Mouse (Mus musculus): ENCODE data around the gene Trim8. TPM values are rescaled to one million over a fixed set of nuclear protein-coding genes. Genes with fewer than 3 reads are reported as not detected.

Trim8 gene
- polyA plus RNA-seq, 1 experiment from 2014 or later: 24.6 TPM

DNA sequence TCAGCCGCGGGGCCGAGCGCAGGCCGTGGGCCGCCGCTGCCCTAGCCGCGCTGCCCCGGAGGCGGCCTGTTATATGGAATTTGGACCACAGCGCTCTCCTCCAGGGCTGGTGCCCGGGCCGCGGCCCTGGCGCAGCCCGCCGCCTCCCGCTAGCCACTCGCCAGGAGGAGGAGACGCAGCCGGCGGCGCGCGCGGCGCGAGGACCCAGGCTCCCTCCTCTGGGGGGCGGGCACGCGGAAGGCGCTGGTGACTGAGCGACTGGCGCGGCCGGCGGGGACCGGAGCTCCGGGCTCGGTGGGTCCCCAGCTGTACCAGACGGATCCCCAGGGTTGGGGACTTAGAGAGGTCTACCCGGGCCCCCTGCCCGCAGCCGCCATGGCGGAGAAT, 560 bp downstream of the Trim8 start:
- H3K4me1 ChIP-seq: peaks cover 47% of the 10 kb centered on the region

GRCm38 (mm10) chr19:46502471-46503166, 1.1 kb downstream of the Trim8 start:
- no peaks in the 10 kb centered on the region for H3K9me3 ChIP-seq (replicated peaks)
- peak overlapping the region; percentile 99 for H3K27ac ChIP-seq (replicated peaks)
- WGBS: under 1% methylated on average over 53 of the region's 53 CpGs
- peak overlapping the region; percentile 91 for H3K4me3 ChIP-seq
- peak; percentile 70 for DNase-seq (ENCODE audit: low spot score)
- no peaks in the 10 kb centered on the region for H3K27me3 ChIP-seq (ENCODE audit: low read depth, poor library complexity, severe bottlenecking)
- peaks cover 53% of the 10 kb centered on the region for H3K4me1 ChIP-seq
- peaks cover 35% of the 10 kb centered on the region for H3K36me3 ChIP-seq

More for the DNA sequence above, 560 bp downstream of the Trim8 start:
- WGBS: under 1% methylated on average over 46 of the region's 46 CpGs
- H3K4me3 ChIP-seq: peak overlapping the region; percentile 91
- no peak for DNase-seq (ENCODE audit: low spot score)
- peak overlapping the region; percentile 99 for H3K27ac ChIP-seq (replicated peaks)
- H3K9me3 ChIP-seq (replicated peaks): no peaks in the 10 kb centered on the region
- H3K27me3 ChIP-seq (ENCODE audit: low read depth, poor library complexity, severe bottlenecking): no peaks in the 10 kb centered on the region
- peaks cover 29% of the 10 kb centered on the region for H3K36me3 ChIP-seq

- Histone ChIP-seq H3K27ac (replicated peaks) (peak overlapping the region; percentile 99), H3K27me3 (ENCODE audit: low read depth, poor library complexity, severe bottlenecking) (no peaks in the 10 kb centered on the region), H3K4me1 (peaks cover 62% of the 10 kb centered on the region), H3K9me3 (replicated peaks) (no peaks in the 10 kb centered on the region), H3K36me3 (peaks cover 44% of the 10 kb centered on the region), H3K4me3 (peak overlapping the region; percentile 91)
- under 1% methylated on average over 21 of the region's 21 CpGs for WGBS
- DNase-seq (ENCODE audit: low spot score): peak; percentile 60
These were observed 2.0 kb downstream of the Trim8 start for GRCm38 (mm10) chr19:46503351-46504084.

- Histone ChIP-seq H3K27ac (replicated peaks) (peak overlapping the region; percentile 99), H3K36me3 (peaks cover 50% of the 10 kb centered on the region), H3K9me3 (replicated peaks) (no peaks in the 10 kb centered on the region), H3K27me3 (ENCODE audit: low read depth, poor library complexity, severe bottlenecking) (no peaks in the 10 kb centered on the region), H3K4me3 (peak overlapping the region; percentile 91), H3K4me1 (peaks cover 64% of the 10 kb centered on the region)
- DNase-seq (ENCODE audit: low spot score): no peak
- 5% methylated on average over 4 of the region's 4 CpGs for WGBS
These were observed 2.6 kb downstream of the Trim8 start for GRCm38 (mm10) chr19:46504085-46504552.

DNA sequence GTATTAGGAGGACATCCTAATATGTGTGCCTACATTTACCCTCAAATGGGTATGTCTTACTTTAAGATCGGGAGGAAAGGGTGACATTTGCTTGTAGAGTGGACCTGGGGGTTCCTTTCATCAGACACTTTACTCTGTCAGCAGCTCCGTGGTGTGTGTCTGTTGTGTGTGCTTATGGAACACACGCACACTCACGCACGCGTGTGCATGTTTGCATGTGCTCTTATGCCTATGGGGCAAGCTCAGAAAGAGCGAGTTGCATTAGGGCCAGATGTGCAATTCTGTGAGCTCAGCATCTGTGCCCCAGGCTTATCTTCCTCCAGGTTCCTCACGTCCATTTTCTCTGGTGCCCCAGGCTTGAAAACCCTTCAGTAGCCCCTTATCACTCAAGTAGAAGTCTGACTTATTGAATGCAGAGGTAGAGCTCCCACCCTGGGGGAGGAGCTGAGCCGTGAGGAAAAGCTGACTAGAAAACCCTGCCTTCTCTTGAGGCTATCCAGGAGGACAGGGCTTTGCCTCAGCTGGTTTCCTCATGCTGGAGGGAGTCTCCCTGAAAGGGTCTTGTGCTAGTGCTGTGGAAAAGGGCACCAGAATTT, 3.4 kb downstream of the Trim8 start:
- H3K27ac ChIP-seq (replicated peaks): peak overlapping the region; percentile 99
- peaks cover 58% of the 10 kb centered on the region for H3K36me3 ChIP-seq
- peak overlapping the region; percentile 91 for H3K4me3 ChIP-seq
- DNase-seq (ENCODE audit: low spot score): no peak
- WGBS: 68% methylated on average over 9 of the region's 9 CpGs
- no peaks in the 10 kb centered on the region for H3K27me3 ChIP-seq (ENCODE audit: low read depth, poor library complexity, severe bottlenecking)
- peaks cover 69% of the 10 kb centered on the region for H3K4me1 ChIP-seq
- H3K9me3 ChIP-seq (replicated peaks): no peaks in the 10 kb centered on the region

- 83% methylated on average over 8 of the region's 8 CpGs for WGBS
- Histone ChIP-seq H3K27ac (replicated peaks) (peak overlapping the region; percentile 99), H3K4me1 (peaks cover 75% of the 10 kb centered on the region), H3K4me3 (peak overlapping the region; percentile 91), H3K9me3 (replicated peaks) (no peaks in the 10 kb centered on the region), H3K36me3 (peaks cover 67% of the 10 kb centered on the region), H3K27me3 (ENCODE audit: low read depth, poor library complexity, severe bottlenecking) (no peaks in the 10 kb centered on the region)
- DNase-seq (ENCODE audit: low spot score): no peak
These were observed 4.3 kb downstream of the Trim8 start for GRCm38 (mm10) chr19:46505646-46506371.

- Histone ChIP-seq H3K9me3 (replicated peaks) (no peaks in the 10 kb centered on the region), H3K36me3 (peaks cover 72% of the 10 kb centered on the region), H3K27me3 (ENCODE audit: low read depth, poor library complexity, severe bottlenecking) (no peaks in the 10 kb centered on the region), H3K4me1 (peaks cover 77% of the 10 kb centered on the region), H3K27ac (replicated peaks) (peak overlapping the region; percentile 99), H3K4me3 (peak overlapping the region; percentile 91)
- WGBS: 57% methylated on average over 3 of the region's 3 CpGs
- no peak for DNase-seq (ENCODE audit: low spot score)
These were observed 4.8 kb downstream of the Trim8 start for GRCm38 (mm10) chr19:46506372-46506717.

- peak; percentile 76 for DNase-seq (ENCODE audit: low spot score)
- peak overlapping the region; percentile 99 for H3K27ac ChIP-seq (replicated peaks)
- peak overlapping the region; percentile 91 for H3K4me3 ChIP-seq
- H3K36me3 ChIP-seq: peaks cover 81% of the 10 kb centered on the region
- no peaks in the 10 kb centered on the region for H3K27me3 ChIP-seq (ENCODE audit: low read depth, poor library complexity, severe bottlenecking)
- no peaks in the 10 kb centered on the region for H3K9me3 ChIP-seq (replicated peaks)
- peaks cover 82% of the 10 kb centered on the region for H3K4me1 ChIP-seq
- 27% methylated on average over 8 of the region's 8 CpGs for WGBS
These were observed 5.7 kb downstream of the Trim8 start for GRCm38 (mm10) chr19:46507181-46507581.

GRCm38 (mm10) chr19:46507806-46508205, 6.3 kb downstream of the Trim8 start:
- whole genome bisulfite sequencing: 89% methylated on average over 1 of the region's 1 CpGs
- Histone ChIP-seq H3K4me3 (peak overlapping the region; percentile 91), H3K9me3 (replicated peaks) (no peaks in the 10 kb centered on the region), H3K4me1 (peaks cover 79% of the 10 kb centered on the region), H3K27ac (replicated peaks) (peak overlapping the region; percentile 99), H3K36me3 (peaks cover 87% of the 10 kb centered on the region), H3K27me3 (ENCODE audit: low read depth, poor library complexity, severe bottlenecking) (no peaks in the 10 kb centered on the region)
- DNase-seq (ENCODE audit: low spot score): no peak

- no peak for DNase-seq (ENCODE audit: low spot score)
- Histone ChIP-seq H3K4me1 (peaks cover 75% of the 10 kb centered on the region), H3K27me3 (ENCODE audit: low read depth, poor library complexity, severe bottlenecking) (no peaks in the 10 kb centered on the region), H3K4me3 (0 out of 2 replicates have a peak overlapping the region, but pooled peaks have one; percentile 12), H3K9me3 (replicated peaks) (no peaks in the 10 kb centered on the region), H3K36me3 (peaks cover 96% of the 10 kb centered on the region), H3K27ac (replicated peaks) (peak overlapping the region; percentile 99)
- WGBS: 79% methylated on average over 3 of the region's 3 CpGs
These were observed 7.2 kb downstream of the Trim8 start for GRCm38 (mm10) chr19:46508738-46509137.

DNA sequence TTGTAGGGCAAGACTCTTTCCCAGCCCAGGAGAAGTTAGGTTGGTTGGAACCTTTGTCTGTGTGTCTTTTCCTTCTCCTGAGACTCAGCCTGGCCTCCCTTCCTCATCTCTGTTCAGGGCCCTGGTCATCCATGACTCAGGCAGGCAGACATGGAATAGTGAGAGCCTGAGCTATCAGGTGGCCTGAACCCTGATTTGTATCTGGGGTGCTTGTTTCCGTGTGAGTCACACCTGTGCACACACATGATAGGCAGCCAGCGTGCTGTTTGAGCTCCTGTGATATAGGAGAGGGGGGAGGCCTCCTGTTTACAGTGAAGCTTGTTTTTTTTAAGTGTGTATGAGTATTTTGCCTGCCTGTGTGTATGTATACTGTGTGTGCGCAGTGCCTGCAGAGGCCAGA, 7.7 kb downstream of the Trim8 start:
- H3K27ac ChIP-seq (replicated peaks): peak overlapping the region; percentile 99
- 0 out of 2 replicates have a peak overlapping the region, but pooled peaks have one; percentile 12 for H3K4me3 ChIP-seq
- peaks cover 71% of the 10 kb centered on the region for H3K4me1 ChIP-seq
- 90% methylated on average over 3 of the region's 3 CpGs for WGBS
- no peaks in the 10 kb centered on the region for H3K9me3 ChIP-seq (replicated peaks)
- no peak for DNase-seq (ENCODE audit: low spot score)
- H3K27me3 ChIP-seq (ENCODE audit: low read depth, poor library complexity, severe bottlenecking): no peaks in the 10 kb centered on the region
- peaks cover 100% of the 10 kb centered on the region for H3K36me3 ChIP-seq

DNA sequence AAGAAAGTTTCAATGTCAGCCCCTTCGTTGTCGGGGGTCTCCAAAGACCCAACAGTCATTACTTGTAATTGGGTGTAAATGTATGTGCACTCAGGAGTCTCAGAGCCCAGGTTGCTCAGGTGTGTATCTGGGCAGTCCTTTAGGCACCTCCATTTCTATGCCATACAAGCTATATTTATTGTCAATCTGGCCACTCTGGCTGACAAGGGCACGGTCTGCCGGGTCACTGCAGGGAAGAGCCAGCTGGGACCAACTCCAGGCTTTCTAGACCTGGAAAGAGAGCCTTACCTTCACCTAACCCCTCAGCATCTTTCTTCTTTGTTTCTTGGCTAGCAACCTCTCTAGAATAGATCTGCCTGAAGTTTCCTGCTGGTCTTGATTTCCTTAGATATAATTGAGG, 8.2 kb downstream of the Trim8 start:
- Histone ChIP-seq H3K27ac (replicated peaks) (peak overlapping the region; percentile 99; the same call in 1 of the 2 replicates), H3K27me3 (ENCODE audit: low read depth, poor library complexity, severe bottlenecking) (no peaks in the 10 kb centered on the region), H3K4me1 (peaks cover 65% of the 10 kb centered on the region), H3K4me3 (no peak overlapping the region), H3K36me3 (peaks cover 100% of the 10 kb centered on the region), H3K9me3 (replicated peaks) (no peaks in the 10 kb centered on the region)
- no peak for DNase-seq (ENCODE audit: low spot score)
- WGBS: 96% methylated on average over 4 of the region's 4 CpGs
